Mouse (Mus musculus): ENCODE data around the gene Akt1.

Gene Akt1

DNA sequence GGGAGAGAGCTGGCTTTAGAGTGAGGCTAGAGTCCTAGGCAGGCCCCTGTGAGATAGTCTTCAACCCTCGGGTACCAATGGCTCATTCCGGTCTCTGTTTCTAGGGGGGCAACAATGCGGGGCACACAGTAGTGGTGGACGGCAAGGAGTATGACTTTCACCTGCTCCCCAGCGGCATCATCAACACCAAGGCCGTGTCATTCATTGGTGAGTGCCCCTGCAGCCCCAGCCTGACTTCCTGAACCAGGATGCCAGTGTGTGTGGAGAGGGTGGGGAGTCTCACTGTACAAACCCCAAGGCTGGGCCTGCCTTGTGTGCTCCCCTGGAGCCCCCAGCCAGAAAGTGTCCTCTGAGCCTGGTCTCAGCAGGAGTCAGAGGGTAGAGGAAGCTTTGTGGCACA, 46.5 kb downstream of the Akt1 start:
- peak; percentile 52 for DNase-seq (ENCODE audit: extremely low read depth, low read depth)

DNA sequence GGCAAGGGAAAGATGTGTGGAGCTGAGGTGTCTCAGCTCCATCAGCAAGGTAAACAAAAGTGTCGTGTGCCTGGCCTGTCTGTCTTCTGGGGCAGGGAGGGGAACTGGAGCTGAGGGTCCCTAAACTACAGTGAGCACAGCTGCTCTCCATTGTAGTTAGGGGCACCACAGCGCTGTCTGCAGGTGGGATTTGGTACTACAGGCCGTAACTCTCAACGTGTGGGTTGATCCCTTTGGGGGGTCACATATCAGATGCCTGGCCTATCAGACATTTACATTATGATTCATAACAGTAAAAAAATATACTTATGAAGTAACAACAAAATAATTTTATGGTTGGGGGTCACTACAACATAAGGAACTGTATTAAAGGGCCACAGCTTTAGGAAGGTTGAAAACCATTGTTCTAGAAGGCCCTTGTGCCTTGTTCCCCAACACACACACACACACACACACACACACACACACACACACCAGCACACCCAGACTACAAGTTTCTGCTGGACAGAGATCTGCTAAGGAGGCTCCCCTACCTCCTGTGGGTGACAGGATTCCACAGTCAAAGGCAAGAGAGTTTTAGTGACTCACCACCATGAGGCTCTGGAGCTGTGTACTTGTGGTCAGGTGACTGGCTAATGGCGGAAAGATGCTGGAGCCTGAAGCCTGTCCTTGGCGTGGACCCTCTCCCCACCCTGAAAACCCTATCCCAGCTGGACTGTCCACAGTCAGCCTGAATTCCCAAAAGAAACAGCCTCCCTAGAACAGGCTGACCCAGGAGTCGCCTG, 47.4 kb downstream of the Akt1 start:
- peak; percentile 80 for DNase-seq (ENCODE audit: extremely low read depth, low read depth)

DNA sequence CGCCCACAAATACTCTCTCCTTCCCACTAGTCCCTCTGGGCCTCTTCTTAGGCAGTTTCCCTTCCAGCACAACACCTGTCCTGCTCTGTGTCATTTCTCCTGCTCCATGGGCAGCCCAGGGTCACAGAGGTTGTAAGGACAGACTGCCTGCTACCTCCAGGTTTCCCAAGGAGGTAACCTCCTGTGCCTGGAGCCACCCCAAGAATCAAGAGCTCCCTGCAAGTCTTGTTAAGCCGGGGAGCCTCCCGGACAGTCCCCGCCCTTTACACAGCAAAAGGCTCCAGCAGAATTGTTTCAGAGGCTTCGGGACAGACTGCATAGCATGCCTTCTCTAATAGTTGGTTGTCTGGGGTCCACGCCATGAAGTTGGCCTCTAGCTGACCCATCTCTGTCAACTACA, 48.2 kb downstream of the Akt1 start:
- peak; percentile 44 for DNase-seq (ENCODE audit: extremely low read depth, low read depth)

DNA sequence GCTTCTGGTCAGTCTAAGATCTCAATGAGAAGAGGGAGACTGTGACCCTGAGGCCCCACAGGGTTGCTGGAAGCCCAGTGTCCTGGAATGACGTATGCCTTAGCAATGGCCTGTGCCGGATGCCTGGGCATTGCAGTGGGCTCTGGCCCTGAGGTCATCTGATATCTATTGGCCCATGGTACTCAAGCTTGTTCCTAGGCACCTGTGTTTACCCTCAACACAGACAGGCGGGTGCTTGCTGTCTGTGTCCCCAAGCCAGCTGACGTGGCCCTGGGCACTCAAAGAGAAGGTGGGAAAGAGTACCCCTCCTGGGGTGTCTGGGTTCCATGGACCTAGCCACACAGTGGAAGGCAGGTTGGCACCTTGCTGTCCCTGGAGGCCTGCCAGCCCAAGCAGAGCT, 49.0 kb downstream of the Akt1 start:
- DNase-seq (ENCODE audit: extremely low read depth, low read depth): no peak

DNA sequence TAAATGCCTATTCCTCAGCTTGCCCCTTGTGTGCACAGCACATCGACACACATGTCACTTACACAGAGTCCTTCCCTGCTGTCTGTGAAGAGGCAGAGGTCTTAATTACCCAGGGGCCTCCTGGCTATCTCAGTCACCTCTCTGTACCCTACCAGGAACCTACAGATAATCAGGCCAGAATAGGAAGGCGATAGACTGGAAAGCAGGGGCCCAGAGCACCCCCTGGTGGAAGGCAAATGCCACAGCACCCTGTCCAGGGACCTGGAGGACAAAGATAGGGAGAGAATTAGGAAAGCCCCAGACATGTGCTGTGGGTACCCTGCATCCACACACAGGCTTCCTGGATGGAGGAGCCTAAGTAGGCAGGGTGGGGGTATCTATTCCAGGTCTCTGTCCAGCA, 50.9 kb downstream of the Akt1 start:
- DNase-seq (ENCODE audit: extremely low read depth, low read depth): peak; percentile 97

DNA sequence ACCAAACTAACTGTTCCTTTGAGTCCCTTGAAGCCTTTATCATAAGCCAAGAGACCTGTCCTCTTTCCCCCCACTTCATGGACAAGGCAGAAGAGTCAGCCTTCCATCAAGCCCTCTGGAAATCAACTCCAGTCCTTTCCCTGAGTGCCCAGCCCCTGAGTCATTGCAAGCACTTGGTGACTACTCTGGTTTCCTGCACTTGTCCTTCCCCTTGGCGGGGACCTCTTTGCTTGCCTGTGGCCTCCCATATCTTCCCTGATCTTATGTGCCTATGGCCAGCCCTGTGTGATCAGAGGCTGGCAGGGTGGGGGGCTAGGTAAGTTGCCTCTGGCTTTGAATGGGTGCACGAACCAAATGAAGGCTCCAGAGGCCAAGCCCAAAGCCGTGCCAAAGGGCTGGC, 52.8 kb downstream of the Akt1 start:
- DNase-seq (ENCODE audit: extremely low read depth, low read depth): no peak

DNA sequence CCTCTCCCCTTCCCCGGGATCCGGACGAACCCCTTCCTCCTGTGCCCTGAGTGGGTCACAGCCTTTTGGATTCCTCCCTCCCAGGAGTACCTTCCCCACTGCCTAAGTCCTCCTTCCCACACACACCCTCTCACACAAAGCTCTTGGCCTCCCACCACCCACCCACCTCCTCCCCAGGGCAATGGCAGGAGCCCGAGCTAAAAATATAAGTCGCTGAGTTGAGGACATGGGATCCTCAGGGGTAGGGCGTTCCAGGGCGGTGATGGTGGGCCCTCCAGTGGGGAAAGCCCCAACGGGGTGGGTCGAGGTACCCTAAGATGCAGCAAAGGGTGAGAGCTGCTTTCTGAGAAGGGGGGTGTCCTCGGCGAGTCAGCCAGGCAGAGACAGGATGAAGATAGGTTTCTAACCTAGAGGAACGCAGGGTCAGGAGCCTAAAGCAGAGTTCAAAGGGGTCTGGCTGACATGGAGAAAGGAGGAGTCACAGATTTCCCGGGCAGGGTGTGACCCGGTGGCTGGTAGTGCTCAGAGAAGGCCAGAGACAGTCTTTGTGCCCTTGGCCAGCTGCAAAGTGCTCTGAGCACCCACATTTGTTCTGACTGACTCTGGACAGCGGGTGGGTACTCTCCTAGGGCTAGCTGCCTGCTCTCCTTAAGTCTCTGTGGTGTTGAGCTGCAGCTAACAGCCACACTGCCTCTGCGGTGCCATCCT, 54.2 kb downstream of the Akt1 start:
- peak; percentile 49 for DNase-seq (ENCODE audit: extremely low read depth, low read depth)

DNA sequence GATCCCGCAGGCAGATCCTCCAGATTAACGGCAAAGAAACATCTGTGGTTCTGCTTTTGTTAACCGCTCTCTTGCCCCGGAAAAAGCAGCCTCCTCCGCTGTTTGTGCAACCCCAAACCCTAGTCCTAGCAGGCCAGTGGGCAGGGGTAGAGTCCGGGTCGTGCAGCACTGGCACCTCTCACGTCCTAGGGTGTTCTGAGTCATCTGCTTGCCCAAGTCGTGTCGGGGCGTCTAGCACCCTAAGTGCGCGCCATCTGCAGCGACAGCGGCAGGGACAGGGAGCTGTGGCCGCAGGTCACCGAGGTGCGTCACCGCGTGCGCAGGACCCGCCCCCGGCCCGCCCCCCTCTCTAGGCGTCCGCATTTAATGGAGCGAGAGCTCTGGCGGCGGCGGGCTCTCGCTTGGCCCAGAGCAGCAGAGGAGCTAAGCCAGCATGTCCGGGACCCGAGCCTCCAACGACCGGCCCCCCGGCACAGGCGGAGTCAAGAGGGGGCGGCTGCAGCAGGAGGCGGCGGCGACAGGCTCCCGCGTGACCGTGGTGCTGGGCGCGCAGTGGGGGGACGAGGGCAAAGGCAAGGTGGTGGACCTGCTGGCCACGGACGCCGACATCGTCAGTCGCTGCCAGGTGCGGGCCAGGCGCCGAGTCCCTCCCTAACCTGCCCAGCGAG, 54.9 kb downstream of the Akt1 start, which contains the start of gene Adssl1:
TSS of gene Adssl1 (plus strand) at position 360 of the 668 bp plus-strand sequence.
- peak; percentile 88 for DNase-seq (ENCODE audit: extremely low read depth, low read depth)

DNA sequence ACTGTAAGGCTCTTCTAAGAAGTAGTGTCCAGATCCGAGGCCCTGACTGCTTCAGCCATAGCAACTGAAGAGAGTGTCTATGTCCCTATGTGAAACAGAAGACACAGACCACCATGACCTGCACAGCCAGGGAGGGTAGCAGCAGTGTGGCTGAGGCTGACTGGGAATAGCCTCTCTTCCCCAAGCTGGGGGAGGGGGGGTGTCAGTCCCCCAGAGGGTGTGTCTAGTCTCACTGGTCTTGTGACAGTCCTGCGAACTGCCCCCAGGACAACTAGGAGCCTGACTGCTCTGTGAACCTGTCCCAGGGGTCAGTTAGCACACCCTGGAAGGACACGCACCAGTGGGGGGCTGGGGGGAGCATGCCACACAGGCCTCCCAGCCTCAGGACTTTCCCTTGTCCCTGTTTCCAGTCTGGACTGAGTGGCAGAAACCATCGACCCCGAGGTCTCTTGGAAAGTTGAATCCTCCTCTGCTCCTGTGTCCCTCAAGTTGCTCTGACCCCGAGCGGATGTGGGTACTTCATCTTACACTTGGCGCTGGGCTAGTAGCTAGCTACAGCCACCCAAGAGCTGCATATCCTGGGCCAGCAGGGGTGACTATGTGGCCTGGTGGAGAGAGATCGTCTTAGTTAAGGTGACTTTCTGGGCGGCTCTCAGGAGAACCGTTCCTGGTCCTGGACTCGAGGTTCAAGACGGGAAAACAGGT, 55.6 kb downstream of the Akt1 start:
- no peak for DNase-seq (ENCODE audit: extremely low read depth, low read depth)

DNA sequence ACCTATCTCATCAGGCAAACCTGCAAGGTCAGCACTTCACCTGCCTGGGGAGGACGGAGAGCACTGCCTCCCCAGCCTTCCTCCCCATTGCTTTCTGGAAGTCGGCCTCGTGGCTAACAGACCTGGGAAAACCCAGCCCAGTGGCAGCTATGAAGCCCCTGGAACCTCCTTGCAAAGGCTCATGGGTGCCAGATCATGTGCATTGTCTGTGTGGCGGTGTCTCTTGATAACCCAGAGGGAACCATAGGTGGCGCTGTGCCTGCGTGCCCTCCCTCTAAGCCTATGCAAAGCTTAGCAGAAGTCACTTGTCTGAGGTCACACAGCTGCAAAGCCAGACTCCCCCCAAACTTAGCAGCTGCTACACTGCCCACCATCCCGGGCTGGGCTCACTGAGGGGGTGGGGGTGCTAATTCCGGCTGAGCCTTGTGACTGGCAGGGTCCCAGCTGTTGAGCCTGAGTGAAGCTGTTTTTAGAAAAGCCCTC, 56.7 kb downstream of the Akt1 start:
- DNase-seq (ENCODE audit: extremely low read depth, low read depth): peak; percentile 99

DNA sequence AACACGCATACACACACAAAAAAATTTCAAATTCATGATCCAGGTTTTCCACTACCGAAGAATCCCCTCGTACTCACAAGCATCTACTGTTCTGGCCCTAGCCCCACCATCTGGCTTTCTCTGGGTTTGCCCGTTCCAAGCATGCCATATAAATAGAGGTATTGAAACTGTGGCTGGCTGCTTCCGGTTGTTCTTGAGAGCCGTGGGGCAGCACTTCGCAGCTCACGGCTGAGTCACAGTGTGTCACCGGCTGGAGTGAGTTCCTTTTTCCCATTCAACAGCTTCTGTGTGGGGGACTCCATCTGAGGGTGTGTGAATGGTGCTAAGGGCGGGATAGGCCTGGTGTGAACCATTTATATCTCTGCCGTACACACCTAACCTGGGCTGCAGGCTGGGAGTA, 57.5 kb downstream of the Akt1 start:
- DNase-seq (ENCODE audit: extremely low read depth, low read depth): peak; percentile 85

DNA sequence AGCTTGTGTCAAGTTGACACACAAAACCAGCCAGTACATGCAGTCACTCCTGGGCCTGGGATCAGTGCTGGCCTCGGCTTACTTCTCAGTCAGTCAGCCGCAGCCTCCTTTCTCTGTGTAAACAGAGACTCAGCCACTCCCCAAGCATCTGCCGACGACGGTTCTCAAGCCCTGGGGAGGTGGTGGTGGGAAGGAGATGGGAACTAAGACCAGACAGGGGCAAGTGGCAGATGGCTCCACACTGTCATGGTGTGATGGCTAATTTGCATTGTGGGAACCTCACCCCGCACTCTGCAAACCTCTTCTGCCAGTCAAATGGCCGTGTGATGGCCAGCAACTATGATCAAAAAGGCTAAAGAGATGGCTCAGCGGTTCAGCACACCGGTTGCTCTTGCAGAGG, 58.0 kb downstream of the Akt1 start:
- no peak for DNase-seq (ENCODE audit: extremely low read depth, low read depth)

DNA sequence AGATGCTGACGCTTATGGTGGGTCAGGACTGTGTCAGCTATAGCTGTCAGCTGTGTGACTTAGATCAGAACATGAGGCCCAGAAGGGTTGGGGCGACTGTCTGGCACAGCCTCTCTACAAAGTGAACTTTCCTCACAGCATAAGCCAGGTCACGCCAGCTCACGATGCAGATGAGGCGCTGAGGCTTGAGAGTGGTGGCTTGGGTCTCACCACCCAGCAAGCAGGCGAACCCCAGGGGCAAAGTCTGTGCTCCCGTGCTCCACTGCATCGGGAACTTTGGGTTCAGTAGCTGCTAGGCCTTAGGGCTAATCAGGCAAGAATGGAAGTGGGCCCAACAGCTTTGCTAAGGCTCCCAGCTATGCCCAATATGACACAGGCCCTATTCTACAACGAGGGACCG, 65.7 kb downstream of the Akt1 start:
- no peak for DNase-seq (ENCODE audit: extremely low read depth, low read depth)

DNA sequence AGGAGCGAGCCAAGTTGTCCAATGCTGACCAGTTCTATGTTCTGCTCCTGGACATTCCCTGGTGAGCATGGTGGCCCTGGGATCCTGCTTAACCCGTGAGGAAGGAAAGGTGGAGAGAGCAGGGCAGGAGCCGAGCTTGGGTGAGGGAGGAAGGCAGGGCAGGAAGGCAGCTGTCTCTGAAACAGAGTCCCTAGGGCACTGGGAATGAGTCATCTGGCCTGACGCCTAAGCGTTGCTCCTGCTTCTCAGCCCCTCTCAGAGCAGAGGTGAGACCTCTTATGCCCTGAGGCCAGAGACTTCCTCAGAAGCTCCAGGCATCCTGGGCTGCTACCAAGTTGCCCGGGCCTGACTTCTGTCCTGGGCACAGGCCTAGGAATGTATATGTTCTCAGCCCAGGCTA, 67.7 kb downstream of the Akt1 start:
- no peak for DNase-seq (ENCODE audit: extremely low read depth, low read depth)

DNA sequence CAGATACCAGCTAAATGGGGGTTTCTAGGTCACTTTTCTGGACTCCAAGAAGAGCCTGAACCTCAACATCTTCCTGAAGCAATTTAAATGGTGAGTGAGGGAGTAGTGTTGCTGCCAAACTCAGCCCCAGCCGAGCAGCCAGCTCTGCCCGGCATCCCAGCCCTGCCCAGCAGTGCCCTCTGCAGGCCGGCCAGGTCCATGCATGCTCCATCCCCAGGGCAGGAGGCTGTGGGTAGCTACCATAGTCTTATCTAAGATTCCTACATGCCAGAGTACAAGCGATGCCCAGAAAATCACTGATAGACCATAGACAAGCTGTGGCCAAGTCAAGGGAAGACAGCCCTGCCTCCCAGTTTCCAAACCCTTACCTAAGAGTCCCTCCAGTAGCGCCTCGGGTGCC, 68.9 kb downstream of the Akt1 start:
- peak; percentile 66 for DNase-seq (ENCODE audit: extremely low read depth, low read depth)

DNA sequence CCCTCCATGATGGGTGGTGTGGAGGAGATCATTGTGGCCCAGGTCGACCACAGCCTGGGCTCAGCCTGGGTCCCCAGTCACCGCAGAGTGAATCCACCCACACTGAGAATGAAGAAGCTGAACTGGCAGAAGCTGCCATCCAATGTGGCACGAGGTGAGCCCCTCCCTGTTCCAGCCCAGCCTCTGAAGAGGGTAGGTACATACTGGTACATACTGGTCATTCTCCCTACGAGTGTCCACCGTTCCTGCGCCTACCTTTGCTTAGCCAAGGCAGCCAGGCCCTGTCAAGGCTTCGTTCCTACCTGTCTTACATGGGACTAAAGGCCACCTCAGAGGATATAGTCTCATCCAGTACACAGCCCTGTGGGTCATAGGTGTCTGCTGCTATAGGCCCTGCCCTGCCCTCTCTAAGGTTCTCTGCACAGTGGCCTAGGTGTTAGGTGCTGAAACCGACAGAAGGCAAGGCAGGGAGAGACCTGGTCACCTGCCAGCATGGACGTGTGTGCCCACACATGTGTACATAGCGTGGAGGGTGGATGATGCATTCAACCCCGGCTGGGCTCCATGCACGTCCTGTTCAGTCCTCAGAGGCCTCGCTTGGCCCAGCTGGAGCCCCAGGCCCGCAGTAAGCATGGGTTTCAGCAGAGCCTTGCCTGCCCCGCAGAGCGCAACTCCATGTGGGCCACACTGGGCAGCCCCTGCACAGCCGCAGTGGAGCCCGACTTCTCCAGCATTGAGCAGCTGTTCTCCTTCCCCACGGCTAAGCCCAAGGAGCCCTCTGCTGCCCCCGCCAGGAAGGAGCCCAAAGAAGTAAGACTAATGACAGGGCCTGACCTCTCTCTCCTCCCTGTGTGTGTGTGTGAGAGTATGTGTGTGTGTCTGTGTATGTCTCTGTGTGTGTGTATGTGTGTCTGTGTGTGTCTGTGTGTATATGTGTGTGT, 69.7 kb downstream of the Akt1 start:
- no peak for DNase-seq (ENCODE audit: extremely low read depth, low read depth)

DNA sequence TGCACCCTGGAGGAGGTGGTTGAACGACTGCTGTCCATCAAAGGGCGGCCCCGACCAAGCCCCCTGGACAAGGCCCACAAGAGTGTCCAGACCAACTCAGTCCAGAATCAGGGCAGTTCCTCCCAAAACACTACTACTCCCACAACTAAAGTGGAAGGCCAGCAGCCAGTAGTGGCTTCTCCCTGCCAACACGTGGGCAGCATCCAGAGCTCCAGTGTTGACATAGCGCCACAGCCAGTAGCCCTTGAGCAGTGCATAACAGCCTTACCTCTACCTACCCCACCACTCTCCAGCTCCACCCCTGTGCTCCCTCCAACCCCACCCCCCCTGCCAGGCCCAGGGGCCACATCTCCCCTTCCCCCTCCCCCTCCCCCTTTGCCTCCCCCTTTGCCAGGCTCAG, 70.7 kb downstream of the Akt1 start:
- no peak for DNase-seq (ENCODE audit: extremely low read depth, low read depth)

All from MEL-GATA-1-ER (cell line).